10 mouse cellular contexts compared by ENCODE assay signal in the genomic region with DNA sequence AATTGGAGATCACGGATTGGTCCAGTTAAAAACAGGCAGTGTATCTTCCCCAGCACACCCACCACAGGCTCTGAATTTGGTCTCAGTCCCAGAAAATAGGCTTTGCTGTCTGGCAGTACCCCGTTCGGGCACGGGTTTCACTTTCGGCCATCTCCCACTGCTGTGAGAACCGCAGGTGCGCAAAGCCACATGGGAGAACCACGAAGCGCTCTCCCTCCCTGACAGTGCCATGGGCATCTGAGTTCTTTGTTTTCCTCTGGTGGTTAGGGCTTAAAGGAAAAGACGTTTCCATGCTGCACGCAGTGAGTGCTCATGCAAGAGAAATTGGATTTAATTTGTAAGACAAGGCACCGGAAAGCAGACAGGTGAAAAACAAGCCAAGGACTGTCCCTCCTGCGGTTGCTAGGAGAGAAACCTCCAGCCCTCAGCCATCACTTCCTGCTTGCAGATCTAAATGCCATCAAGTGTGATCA.
DNase-seq lines count a peak whose midpoint lies in the region; ATAC-seq and TF ChIP-seq lines count a peak whose summit lies in the region.
"Had no signal": no experiment of that assay in that cellular context is flagged by ENCODE, and none has a peak within 500 bp of the region (broad histone marks: within the 10 kb centered on the region; RNA-seq: fewer than 3 reads in every experiment).

No protein-coding gene starts in this region.

- TF ChIP-seq CTCF in midbrain, postnatal 0 days (IDR thresholded peaks at IDR 0.05), result no peak

- H3K27ac ChIP-seq in forebrain, embryonic 15.5 days (replicated peaks), result no peak overlapping the region
- no peak overlapping the region for H3K27ac ChIP-seq in forebrain, embryonic 10.5 days
- no peak overlapping the region for H3K27ac ChIP-seq in midbrain, postnatal 0 days (ENCODE audit: low read depth, low read length)
- H3K27ac ChIP-seq: embryonic facial prominence, embryonic 15.5 days had no signal

- no peak for DNase-seq in forebrain, embryonic 10.5 days (ENCODE audit: extremely low spot score, low spot score)
- DNase-seq in spleen, postnatal 36 days (ENCODE audit: low spot score in 2 of 2), result peak; percentile 4 to 11
- DNase-seq in spleen, postnatal 14 days (ENCODE audit: low spot score in 2 of 2), result no peak
- DNase-seq in midbrain, postnatal 0 days (ENCODE audit: low spot score), result peak; percentile 52
- no peak for DNase-seq in embryo, embryonic 10 days (ENCODE audit: low spot score)
- DNase-seq in lung, postnatal 36 days, result no peak
- DNase-seq: adrenal gland, adult 2 months had no signal

- H3K9ac ChIP-seq in forebrain, embryonic 15.5 days (replicated peaks), result no peak overlapping the region
- H3K9ac ChIP-seq in midbrain, postnatal 0 days (replicated peaks; ENCODE audit: low read length, poor library complexity, severe bottlenecking), result no peak overlapping the region
- H3K9ac ChIP-seq: embryonic facial prominence, embryonic 15.5 days had no signal

- ATAC-seq in forebrain, embryonic 15.5 days (replicated peaks), result no peak
- ATAC-seq in midbrain, postnatal 0 days (ENCODE audit: low FRiP score), result no peak
- no peak for ATAC-seq in erythroblast, adult 5-6 weeks (replicated peaks; ENCODE audit: low FRiP score, poor library complexity, severe bottlenecking)

- no peaks in the 10 kb centered on the region for H3K9me3 ChIP-seq in forebrain, embryonic 15.5 days
- H3K9me3 ChIP-seq in forebrain, embryonic 10.5 days, result no peaks in the 10 kb centered on the region
- no peaks in the 10 kb centered on the region for H3K9me3 ChIP-seq in midbrain, postnatal 0 days (ENCODE audit: low read length)
- H3K9me3 ChIP-seq: embryonic facial prominence, embryonic 15.5 days had no signal

- H3K27me3 ChIP-seq in forebrain, embryonic 15.5 days, result no peaks in the 10 kb centered on the region
- no peaks in the 10 kb centered on the region for H3K27me3 ChIP-seq in forebrain, embryonic 10.5 days (ENCODE audit: poor library complexity, severe bottlenecking)
- H3K27me3 ChIP-seq in midbrain, postnatal 0 days (ENCODE audit: insufficient read depth, low read length), result no peaks in the 10 kb centered on the region
- H3K27me3 ChIP-seq: embryonic facial prominence, embryonic 15.5 days had no signal

- no peak overlapping the region for H3K4me3 ChIP-seq in forebrain, embryonic 15.5 days
- no peak overlapping the region for H3K4me3 ChIP-seq in forebrain, embryonic 10.5 days
- H3K4me3 ChIP-seq in midbrain, postnatal 0 days (ENCODE audit: low read depth, low read length), result no peak overlapping the region
- H3K4me3 ChIP-seq: embryonic facial prominence, embryonic 15.5 days had no signal

- H3K4me1 ChIP-seq in forebrain, embryonic 15.5 days, result peaks cover 13% of the 10 kb centered on the region
- H3K4me1 ChIP-seq in forebrain, embryonic 10.5 days, result peaks cover 14% of the 10 kb centered on the region
- H3K4me1 ChIP-seq in midbrain, postnatal 0 days (ENCODE audit: insufficient read depth, low read length), result 0 out of 2 replicates have a peak, but pooled peaks cover 5% of the 10 kb centered on the region
- H3K4me1 ChIP-seq: embryonic facial prominence, embryonic 15.5 days had no signal

- WGBS in forebrain, embryonic 15.5 days, result 49% methylated on average over 13 of the region's 13 CpGs
- 61% methylated on average over 13 of the region's 13 CpGs for WGBS in forebrain, embryonic 10.5 days
- WGBS in midbrain, postnatal 0 days, result 51% methylated on average over 13 of the region's 13 CpGs

- peak overlapping the region; percentile 15 for H3K4me2 ChIP-seq in forebrain, embryonic 15.5 days (replicated peaks)
- H3K4me2 ChIP-seq in midbrain, postnatal 0 days (ENCODE audit: low read depth, low read length, poor library complexity, severe bottlenecking), result no peak overlapping the region
- H3K4me2 ChIP-seq: embryonic facial prominence, embryonic 15.5 days had no signal

- no peaks in the 10 kb centered on the region for H3K36me3 ChIP-seq in forebrain, embryonic 15.5 days
- no peaks in the 10 kb centered on the region for H3K36me3 ChIP-seq in forebrain, embryonic 10.5 days (replicated peaks)
- H3K36me3 ChIP-seq in midbrain, postnatal 0 days (ENCODE audit: insufficient read depth, low read length), result no peaks in the 10 kb centered on the region
- H3K36me3 ChIP-seq: embryonic facial prominence, embryonic 15.5 days had no signal

Comparison
In these comparisons a context has a peak if more than half of its experiments do, and no peak if none do; other contexts are left out.
1. DNase-seq: peak in spleen, postnatal 36 days (2 of 2) and midbrain, postnatal 0 days (single experiment); none in forebrain, embryonic 10.5 days (single experiment), spleen, postnatal 14 days (0 of 2), embryo, embryonic 10 days (single experiment) and lung, postnatal 36 days (single experiment).